Mouse (Mus musculus): ENCODE results near the gene Ralb.

DNA sequence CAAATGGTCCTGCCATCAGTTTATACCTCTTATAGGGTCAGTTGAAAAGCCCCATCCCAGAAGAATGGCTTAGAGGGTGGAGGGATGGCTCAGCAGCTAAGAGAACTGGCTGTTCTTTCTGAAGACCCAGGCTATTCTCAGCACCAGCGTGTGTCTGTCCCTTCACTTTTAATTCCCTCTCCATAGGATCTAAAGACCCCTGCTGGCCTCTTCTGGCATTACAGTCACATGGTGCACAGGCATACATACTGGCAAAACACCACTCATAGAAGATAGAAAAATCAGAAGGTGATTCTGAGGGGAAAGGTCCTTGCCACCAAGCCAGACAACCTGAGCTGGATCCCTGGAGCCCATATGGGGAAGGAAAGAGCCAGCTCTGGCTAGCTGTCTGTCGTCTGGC is 41.2 kb downstream of the Ralb start:
- TF ChIP-seq POLR2A (IDR thresholded peaks at IDR 0.05; ENCODE audit: low read depth, low read length) = no peak
- TF ChIP-seq CTCF (conservative IDR thresholded peaks at IDR 0.05; ENCODE audit: insufficient read depth, insufficient read length, low read depth, low read length) = peak; percentile 45

All from kidney, adult 2 months (tissue).